Mouse (Mus musculus) adrenal gland, postnatal 10 days (tissue): ENCODE data around the gene Prkar2a. TPM values are rescaled to one million over a fixed set of nuclear protein-coding genes. Genes with fewer than 3 reads are reported as not detected.

Source experiments
- DNase-seq: peaks from one replicate; pipeline ENCODE4 v3.0.0; 2021; ENCODE audit warnings: mixed read lengths
- microRNA-seq: library from miRNA; unstranded; fragments of <30 nt; microRNA quantifications from one replicate; pipeline ENCODE4 v1.2.0, GENCODE M21; 2021
- total RNA-seq, 2 experiments: library from RNA; stranded (reverse); gene quantifications; 2 replicates each; pipeline ENCODE4 v1.2.3; 2021

Gene Prkar2a
- total RNA-seq, 2 experiments from 2014 or later: 31.3 to 45.1 TPM

- DNase-seq: peak; percentile 68
These were observed 106.6 kb downstream of the Prkar2a start for GRCm38 (mm10) chr9:108795762-108796161.

GRCm38 (mm10) chr9:108796351-108796981 lies 107.4 kb downstream of the Prkar2a start:
- DNase-seq: peak; percentile 34

- DNase-seq: no peak
These were observed 108.4 kb downstream of the Prkar2a start for GRCm38 (mm10) chr9:108797477-108797876.

- no peak for DNase-seq
These were observed 109.5 kb downstream of the Prkar2a start for GRCm38 (mm10) chr9:108798508-108799075.

- no peak for DNase-seq
These were observed 110.5 kb downstream of the Prkar2a start for GRCm38 (mm10) chr9:108799564-108799963.

Small RNAs within 50 kb of the gene (microRNA-seq; reads per million reads assigned to microRNA genes)
- not detected for gene Gm26298

Other genes starting within 250 kb of the Prkar2a start
- 10 to 100 TPM; 39.3 to 43.6 TPM for gene Ccdc71, start 228.8 kb upstream of the Prkar2a start, total RNA-seq
- gene Klhdc8b, start 227.7 kb upstream of the Prkar2a start, total RNA-seq: 10 to 100 TPM; 25.6 to 34.8 TPM
- 100 to 1,000 TPM; 108 to 131 TPM for gene Lamb2, start 209.6 kb upstream of the Prkar2a start, total RNA-seq
- 100 to 1,000 TPM; 124 to 156 TPM for gene Usp19, start 198.7 kb upstream of the Prkar2a start, total RNA-seq
- gene Qars, start 181.6 kb upstream of the Prkar2a start, total RNA-seq: 100 to 1,000 TPM; 137 to 147 TPM
- gene Qrich1, start 172.5 kb upstream of the Prkar2a start, total RNA-seq: 100 to 1,000 TPM; 108 to 129 TPM
- gene Impdh2, start 129.0 kb upstream of the Prkar2a start, total RNA-seq: 10 to 100 TPM; 80.6 to 83.7 TPM
- 10 to 100 TPM; 64.1 to 68.2 TPM for gene Ndufaf3, start 121.9 kb upstream of the Prkar2a start, total RNA-seq
- gene Dalrd3, start 119.4 kb upstream of the Prkar2a start, total RNA-seq: 10 to 100 TPM; 42.3 to 51.9 TPM
- 100 to 1,000 TPM in 1 of 2 experiments, 10 to 100 TPM in 1; 93.8 to 126 TPM for gene Wdr6, start 110.6 kb upstream of the Prkar2a start, total RNA-seq
- gene P4htm, start 91.6 kb upstream of the Prkar2a start, total RNA-seq: 1 to 10 TPM; 6.1 to 9.6 TPM
- 10 to 100 TPM; 56.1 to 59.9 TPM for gene Arih2, start 39.9 kb upstream of the Prkar2a start, total RNA-seq
- 100 to 1,000 TPM; 405 to 421 TPM for gene Slc25a20, start 27.2 kb upstream of the Prkar2a start, total RNA-seq
- 10 to 100 TPM; 74.2 to 82.0 TPM for gene Ip6k2, start 94.5 kb downstream of the Prkar2a start, total RNA-seq
- gene Nckipsd, start 119.1 kb downstream of the Prkar2a start, total RNA-seq: 1 to 10 TPM; 6.9 to 9.5 TPM
- gene Celsr3, start 137.0 kb downstream of the Prkar2a start, total RNA-seq: 1 to 10 TPM; 3.3 to 4.9 TPM
- gene Slc26a6, start 164.0 kb downstream of the Prkar2a start, total RNA-seq: 10 to 100 TPM in 1 of 2 experiments, 1 to 10 TPM in 1; 9.8 to 13.8 TPM
- gene Tmem89, start 225.3 kb downstream of the Prkar2a start, total RNA-seq: not detected
- 1,000 to 10,000 TPM; 1,423 to 1,562 TPM for gene Uqcrc1, start 247.3 kb downstream of the Prkar2a start, total RNA-seq